Mouse (Mus musculus): ENCODE results near the gene Ncapd3. TPM values are rescaled to one million over a fixed set of nuclear protein-coding genes. Genes with fewer than 3 reads are reported as not detected.

Gene Ncapd3
- polyA plus RNA-seq, 2 experiments: 24.3 to 38.8 TPM

GRCm38 (mm10) chr9:27005231-27005630, 24.7 kb upstream of the Ncapd3 start:
- H3K36me3 ChIP-seq (ENCODE audit: control insufficient read depth, insufficient read depth, low read length): peaks cover 71% of the 10 kb centered on the region
- ATAC-seq (ENCODE audit: low FRiP score, low read depth): no peak
- H3K4me2 ChIP-seq (replicated peaks; ENCODE audit: low read depth, low read length, severe bottlenecking): no peak overlapping the region
- H3K27me3 ChIP-seq (ENCODE audit: control insufficient read depth, insufficient read depth, low read length): no peaks in the 10 kb centered on the region
- H3K4me3 ChIP-seq (replicated peaks; ENCODE audit: low read length): no peak overlapping the region
- DNase-seq (ENCODE audit: low spot score): no peak
- TF ChIP-seq POLR2A (IDR thresholded peaks at IDR 0.05; ENCODE audit: borderline replicate concordance, extremely low read depth, insufficient read depth, insufficient read length): no peak
- H3K27ac ChIP-seq (replicated peaks; ENCODE audit: low read depth, low read length): no peak overlapping the region
- 92% methylated on average over 3 of the region's 3 CpGs for WGBS
- no peaks in the 10 kb centered on the region for H3K9me3 ChIP-seq (ENCODE audit: control insufficient read depth, low read length)
- peaks cover 13% of the 10 kb centered on the region for H3K4me1 ChIP-seq (ENCODE audit: control insufficient read depth, insufficient read depth, low read length)
- no peak overlapping the region for H3K9ac ChIP-seq (ENCODE audit: low read depth, low read length, severe bottlenecking)

- H3K27ac ChIP-seq (replicated peaks; ENCODE audit: low read depth, low read length): no peak overlapping the region
- no peak for ATAC-seq (ENCODE audit: low FRiP score, low read depth)
- peaks cover 78% of the 10 kb centered on the region for H3K36me3 ChIP-seq (ENCODE audit: control insufficient read depth, insufficient read depth, low read length)
- H3K9me3 ChIP-seq (ENCODE audit: control insufficient read depth, low read length): no peaks in the 10 kb centered on the region
- no peak overlapping the region for H3K9ac ChIP-seq (ENCODE audit: low read depth, low read length, severe bottlenecking)
- H3K4me1 ChIP-seq (ENCODE audit: control insufficient read depth, insufficient read depth, low read length): peaks cover 6% of the 10 kb centered on the region
- no peak for TF ChIP-seq POLR2A (IDR thresholded peaks at IDR 0.05; ENCODE audit: borderline replicate concordance, extremely low read depth, insufficient read depth, insufficient read length)
- no peak overlapping the region for H3K4me2 ChIP-seq (replicated peaks; ENCODE audit: low read depth, low read length, severe bottlenecking)
- WGBS: 91% methylated on average over 1 of the region's 1 CpGs
- no peak for DNase-seq (ENCODE audit: low spot score)
- no peaks in the 10 kb centered on the region for H3K27me3 ChIP-seq (ENCODE audit: control insufficient read depth, insufficient read depth, low read length)
- H3K4me3 ChIP-seq (replicated peaks; ENCODE audit: low read length): no peak overlapping the region
Measured at GRCm38 (mm10) chr9:27005933-27006332, 24.0 kb upstream of the Ncapd3 start.

- no peak for ATAC-seq (ENCODE audit: low FRiP score, low read depth)
- H3K9ac ChIP-seq (ENCODE audit: low read depth, low read length, severe bottlenecking): no peak overlapping the region
- H3K4me2 ChIP-seq (replicated peaks; ENCODE audit: low read depth, low read length, severe bottlenecking): no peak overlapping the region
- TF ChIP-seq POLR2A (IDR thresholded peaks at IDR 0.05; ENCODE audit: borderline replicate concordance, extremely low read depth, insufficient read depth, insufficient read length): no peak
- H3K27ac ChIP-seq (replicated peaks; ENCODE audit: low read depth, low read length): no peak overlapping the region
- 91% methylated on average over 5 of the region's 5 CpGs for WGBS
- no peaks in the 10 kb centered on the region for H3K4me1 ChIP-seq (ENCODE audit: control insufficient read depth, insufficient read depth, low read length)
- peaks cover 87% of the 10 kb centered on the region for H3K36me3 ChIP-seq (ENCODE audit: control insufficient read depth, insufficient read depth, low read length)
- H3K9me3 ChIP-seq (ENCODE audit: control insufficient read depth, low read length): no peaks in the 10 kb centered on the region
- H3K27me3 ChIP-seq (ENCODE audit: control insufficient read depth, insufficient read depth, low read length): no peaks in the 10 kb centered on the region
- no peak overlapping the region for H3K4me3 ChIP-seq (replicated peaks; ENCODE audit: low read length)
- DNase-seq (ENCODE audit: low spot score): no peak
Measured at GRCm38 (mm10) chr9:27006866-27007265, 23.1 kb upstream of the Ncapd3 start.

GRCm38 (mm10) chr9:27009231-27009630, 20.7 kb upstream of the Ncapd3 start:
- Histone ChIP-seq H3K27me3 (ENCODE audit: control insufficient read depth, insufficient read depth, low read length) (no peaks in the 10 kb centered on the region), H3K4me3 (replicated peaks; ENCODE audit: low read length) (no peak overlapping the region), H3K4me1 (ENCODE audit: control insufficient read depth, insufficient read depth, low read length) (no peaks in the 10 kb centered on the region), H3K9ac (ENCODE audit: low read depth, low read length, severe bottlenecking) (no peak overlapping the region), H3K9me3 (ENCODE audit: control insufficient read depth, low read length) (no peaks in the 10 kb centered on the region), H3K27ac (replicated peaks; ENCODE audit: low read depth, low read length) (no peak overlapping the region), H3K36me3 (ENCODE audit: control insufficient read depth, insufficient read depth, low read length) (peaks cover 99% of the 10 kb centered on the region), H3K4me2 (replicated peaks; ENCODE audit: low read depth, low read length, severe bottlenecking) (no peak overlapping the region)
- no peak for DNase-seq (ENCODE audit: low spot score)
- WGBS: 85% methylated on average over 5 of the region's 5 CpGs
- ATAC-seq (ENCODE audit: low FRiP score, low read depth): no peak
- no peak for TF ChIP-seq POLR2A (IDR thresholded peaks at IDR 0.05; ENCODE audit: borderline replicate concordance, extremely low read depth, insufficient read depth, insufficient read length)

GRCm38 (mm10) chr9:27011572-27011971, 18.4 kb upstream of the Ncapd3 start:
- DNase-seq (ENCODE audit: low spot score) (no peak), ATAC-seq (ENCODE audit: low FRiP score, low read depth) (no peak)
- H3K4me1 ChIP-seq (ENCODE audit: control insufficient read depth, insufficient read depth, low read length): no peaks in the 10 kb centered on the region
- H3K36me3 ChIP-seq (ENCODE audit: control insufficient read depth, insufficient read depth, low read length): peaks cover 100% of the 10 kb centered on the region
- H3K9ac ChIP-seq (ENCODE audit: low read depth, low read length, severe bottlenecking): no peak overlapping the region
- H3K4me2 ChIP-seq (replicated peaks; ENCODE audit: low read depth, low read length, severe bottlenecking): no peak overlapping the region
- 91% methylated on average over 4 of the region's 4 CpGs for WGBS
- no peak overlapping the region for H3K4me3 ChIP-seq (replicated peaks; ENCODE audit: low read length)
- no peaks in the 10 kb centered on the region for H3K27me3 ChIP-seq (ENCODE audit: control insufficient read depth, insufficient read depth, low read length)
- TF ChIP-seq POLR2A (IDR thresholded peaks at IDR 0.05; ENCODE audit: borderline replicate concordance, extremely low read depth, insufficient read depth, insufficient read length): no peak
- no peak overlapping the region for H3K27ac ChIP-seq (replicated peaks; ENCODE audit: low read depth, low read length)
- H3K9me3 ChIP-seq (ENCODE audit: control insufficient read depth, low read length): no peaks in the 10 kb centered on the region

- H3K27ac ChIP-seq (replicated peaks; ENCODE audit: low read depth, low read length): no peak overlapping the region
- 95% methylated on average over 10 of the region's 10 CpGs for WGBS
- no peaks in the 10 kb centered on the region for H3K27me3 ChIP-seq (ENCODE audit: control insufficient read depth, insufficient read depth, low read length)
- H3K9me3 ChIP-seq (ENCODE audit: control insufficient read depth, low read length): no peaks in the 10 kb centered on the region
- peaks cover 63% of the 10 kb centered on the region for H3K36me3 ChIP-seq (ENCODE audit: control insufficient read depth, insufficient read depth, low read length)
- DNase-seq (ENCODE audit: low spot score) (no peak), ATAC-seq (ENCODE audit: low FRiP score, low read depth) (no peak)
- no peak for TF ChIP-seq POLR2A (IDR thresholded peaks at IDR 0.05; ENCODE audit: borderline replicate concordance, extremely low read depth, insufficient read depth, insufficient read length)
- H3K4me1 ChIP-seq (ENCODE audit: control insufficient read depth, insufficient read depth, low read length): no peaks in the 10 kb centered on the region
- no peak overlapping the region for H3K4me3 ChIP-seq (replicated peaks; ENCODE audit: low read length)
- H3K4me2 ChIP-seq (replicated peaks; ENCODE audit: low read depth, low read length, severe bottlenecking): no peak overlapping the region
- no peak overlapping the region for H3K9ac ChIP-seq (ENCODE audit: low read depth, low read length, severe bottlenecking)
Measured at GRCm38 (mm10) chr9:27018961-27019360, 11.0 kb upstream of the Ncapd3 start.

Measured in limb, embryonic 14.5 days (tissue).